Mouse (Mus musculus) bone marrow, adult 2 months (tissue): ENCODE data around the gene Adgrd1.

Source experiments
- CTCF ChIP-seq: fragments of 200-500 bp; IDR thresholded peaks from 2 replicates; pipeline ENCODE4 v1.5.1; 2011; ENCODE audit warnings: low read length, control low read depth; ENCODE audit not compliant: control insufficient read depth, insufficient read depth
- POLR2A ChIP-seq: fragments of 200-500 bp; IDR thresholded peaks from 2 replicates; pipeline ENCODE4 v1.6.1; 2011; ENCODE audit warnings: low read depth, mild to moderate bottlenecking, control low read depth, low read length, borderline replicate concordance; ENCODE audit not compliant: control insufficient read depth

- no peak for TF ChIP-seq POLR2A
- no peak for TF ChIP-seq CTCF
Observed at GRCm38 (mm10) chr5:129085153-129085552, 11.4 kb upstream of the Adgrd1 start.
